Mouse (Mus musculus) limb, embryonic 12.5 days (tissue): ENCODE data around the gene 4930432K21Rik. TPM values are rescaled to one million over a fixed set of nuclear protein-coding genes. Genes with fewer than 3 reads are reported as not detected.

Experiments used
- ATAC-seq: fragments of 200-750 bp; cut with Nextera tagmentation; 2 replicates; pipeline ENCODE4 v1.8.0; 2017; ENCODE audit warnings: low read depth, moderate TSS enrichment; ENCODE audit not compliant: insufficient number of reproducible peaks, insufficient read depth, low FRiP score, low TSS enrichment
- H3K27ac ChIP-seq: fragments of 300-500 bp; sonication (generic); 2 replicates; pipeline ENCODE4 v1.5.1; 2016; ENCODE audit warnings: mild to moderate bottlenecking, moderate library complexity
- H3K27me3 ChIP-seq: fragments of 300-500 bp; sonication (generic); 2 replicates; pipeline ENCODE4 v1.6.1; 2016; ENCODE audit warnings: mild to moderate bottlenecking, moderate library complexity
- H3K36me3 ChIP-seq: fragments of 300-500 bp; sonication (generic); 2 replicates; pipeline ENCODE4 v1.6.1; 2016; ENCODE audit warnings: mild to moderate bottlenecking, moderate library complexity
- H3K4me1 ChIP-seq: fragments of 300-500 bp; sonication (generic); replicated peaks from 2 replicates; pipeline ENCODE4 v1.6.1; 2016
- H3K4me2 ChIP-seq: fragments of 300-500 bp; sonication (generic); 2 replicates; pipeline ENCODE4 v1.6.1; 2016; ENCODE audit warnings: mild to moderate bottlenecking, moderate library complexity
- H3K4me3 ChIP-seq: fragments of 300-500 bp; sonication (generic); replicated peaks from 2 replicates; pipeline ENCODE4 v1.5.1; 2016; ENCODE audit warnings: mild to moderate bottlenecking
- H3K9ac ChIP-seq: fragments of 300-500 bp; sonication (generic); replicated peaks from 2 replicates; pipeline ENCODE4 v1.6.1; 2016; ENCODE audit warnings: mild to moderate bottlenecking, moderate library complexity
- H3K9me3 ChIP-seq: fragments of 300-500 bp; sonication (generic); 2 replicates; pipeline ENCODE4 v1.6.1; 2016; ENCODE audit warnings: mild to moderate bottlenecking, moderate library complexity
- WGBS: fragments of 180-500 bp; shearing (Covaris S2); methylation state at CpG from one replicate; pipeline ENCODE4 v1.1.7; 2016; 5-methylcytosine and 5-hydroxymethylcytosine counted together
- polyA plus RNA-seq: library from polyadenylated mRNA; unstranded; fragments of >200 nt; fragmentation: Nextera tagmentation; extraction: Ambion mirVana; gene quantifications from 2 replicates; pipeline ENCODE4 v1.2.1, GENCODE M21; 2016

Gene 4930432K21Rik
- polyA plus RNA-seq, 1 experiment from 2014 or later = 1.6 TPM

GRCm38 (mm10) chr8:84122151-84122550 is 25.7 kb upstream of the 4930432K21Rik start:
- no peak for ATAC-seq
- Histone ChIP-seq H3K9me3 (0 out of 2 replicates have a peak, but pooled peaks cover 3% of the 10 kb centered on the region), H3K4me3 (no peak overlapping the region), H3K4me1 (peaks cover 6% of the 10 kb centered on the region; the same call in 1 of the 2 replicates), H3K36me3 (no peaks in the 10 kb centered on the region), H3K4me2 (no peak overlapping the region), H3K27me3 (no peaks in the 10 kb centered on the region), H3K27ac (no peak overlapping the region), H3K9ac (no peak overlapping the region)
- WGBS = 88% methylated on average over 3 of the region's 3 CpGs

- no peaks in the 10 kb centered on the region for H3K36me3 ChIP-seq
- WGBS = 68% methylated on average over 9 of the region's 9 CpGs
- no peaks in the 10 kb centered on the region; the same call in 1 of the 2 replicates for H3K27me3 ChIP-seq
- ATAC-seq = no peak
- no peak within 1 kb of the TSS for H3K4me3 ChIP-seq
- peaks cover 23% of the 10 kb centered on the region for H3K4me1 ChIP-seq
- no peak within 1 kb of the TSS for H3K9ac ChIP-seq
- no peaks in the 10 kb centered on the region for H3K9me3 ChIP-seq
- H3K27ac ChIP-seq = peak within 1 kb of the TSS; percentile 50; the same call in 1 of the 2 replicates
- no peak within 1 kb of the TSS for H3K4me2 ChIP-seq
Measured at GRCm38 (mm10) chr8:84125656-84126055, 22.2 kb upstream of the 4930432K21Rik start, which contains the start of gene Podnl1. TSS of gene Podnl1 (plus strand) at chr8:84125989.

- H3K27ac ChIP-seq = peak overlapping the region; percentile 50; the same call in 1 of the 2 replicates
- no peak overlapping the region for H3K4me3 ChIP-seq
- no peaks in the 10 kb centered on the region; the same call in 1 of the 2 replicates for H3K27me3 ChIP-seq
- 58% methylated on average over 2 of the region's 2 CpGs for WGBS
- H3K4me1 ChIP-seq = peaks cover 27% of the 10 kb centered on the region
- no peak for ATAC-seq
- peaks cover 6% of the 10 kb centered on the region for H3K36me3 ChIP-seq
- H3K9ac ChIP-seq = no peak overlapping the region
- no peak overlapping the region for H3K4me2 ChIP-seq
- H3K9me3 ChIP-seq = no peaks in the 10 kb centered on the region
Measured at GRCm38 (mm10) chr8:84126742-84127141, 21.1 kb upstream of the 4930432K21Rik start.

- no peaks in the 10 kb centered on the region for H3K9me3 ChIP-seq
- no peaks in the 10 kb centered on the region; the same call in 1 of the 2 replicates for H3K27me3 ChIP-seq
- peaks cover 27% of the 10 kb centered on the region for H3K4me1 ChIP-seq
- peak overlapping the region; percentile 21 for H3K4me2 ChIP-seq
- peak overlapping the region; percentile 50; the same call in 1 of the 2 replicates for H3K27ac ChIP-seq
- peak; percentile 53 for ATAC-seq
- peaks cover 12% of the 10 kb centered on the region for H3K36me3 ChIP-seq
- H3K4me3 ChIP-seq = no peak overlapping the region
- WGBS = 54% methylated on average over 17 of the region's 17 CpGs
- H3K9ac ChIP-seq = no peak overlapping the region
Measured at GRCm38 (mm10) chr8:84127202-84127901, 20.5 kb upstream of the 4930432K21Rik start.

- WGBS = 57% methylated on average over 8 of the region's 8 CpGs
- Histone ChIP-seq H3K4me2 (peak overlapping the region; percentile 21), H3K9ac (no peak overlapping the region), H3K27me3 (no peaks in the 10 kb centered on the region; the same call in 1 of the 2 replicates), H3K4me3 (no peak overlapping the region), H3K4me1 (peaks cover 27% of the 10 kb centered on the region), H3K27ac (no peak overlapping the region), H3K36me3 (peaks cover 21% of the 10 kb centered on the region), H3K9me3 (no peaks in the 10 kb centered on the region)
- no peak for ATAC-seq
Measured at GRCm38 (mm10) chr8:84128277-84128676, 19.5 kb upstream of the 4930432K21Rik start.

GRCm38 (mm10) chr8:84130806-84131205 is 17.0 kb upstream of the 4930432K21Rik start:
- peaks cover 47% of the 10 kb centered on the region for H3K36me3 ChIP-seq
- H3K4me1 ChIP-seq = peaks cover 27% of the 10 kb centered on the region
- WGBS = 45% methylated on average over 30 of the region's 30 CpGs
- no peak overlapping the region for H3K27ac ChIP-seq
- H3K4me2 ChIP-seq = peak overlapping the region; percentile 8; the same call in 1 of the 2 replicates
- no peak for ATAC-seq
- no peaks in the 10 kb centered on the region; the same call in 1 of the 2 replicates for H3K27me3 ChIP-seq
- H3K4me3 ChIP-seq = no peak overlapping the region
- no peak overlapping the region for H3K9ac ChIP-seq
- H3K9me3 ChIP-seq = no peaks in the 10 kb centered on the region

- WGBS = 91% methylated on average over 8 of the region's 8 CpGs
- no peak for ATAC-seq
- Histone ChIP-seq H3K9me3 (no peaks in the 10 kb centered on the region), H3K4me2 (no peak overlapping the region), H3K27ac (no peak overlapping the region), H3K27me3 (no peaks in the 10 kb centered on the region; the same call in 1 of the 2 replicates), H3K4me3 (no peak overlapping the region), H3K9ac (no peak overlapping the region), H3K36me3 (peaks cover 61% of the 10 kb centered on the region), H3K4me1 (peaks cover 20% of the 10 kb centered on the region)
Measured at GRCm38 (mm10) chr8:84132225-84132624, 15.6 kb upstream of the 4930432K21Rik start.

GRCm38 (mm10) chr8:84137848-84138247 is 10.0 kb upstream of the 4930432K21Rik start:
- 94% methylated on average over 3 of the region's 3 CpGs for WGBS
- Histone ChIP-seq H3K27ac (no peak overlapping the region), H3K4me2 (no peak overlapping the region), H3K4me3 (no peak overlapping the region), H3K36me3 (peaks cover 98% of the 10 kb centered on the region), H3K9me3 (no peaks in the 10 kb centered on the region), H3K9ac (no peak overlapping the region), H3K27me3 (no peaks in the 10 kb centered on the region), H3K4me1 (no peaks in the 10 kb centered on the region)
- no peak for ATAC-seq

- no peak overlapping the region for H3K9ac ChIP-seq
- H3K36me3 ChIP-seq = peaks cover 94% of the 10 kb centered on the region
- no peak overlapping the region for H3K4me2 ChIP-seq
Measured at GRCm38 (mm10) chr8:84140838-84141237, 7.0 kb upstream of the 4930432K21Rik start.

GRCm38 (mm10) chr8:84144636-84145245 is 3.1 kb upstream of the 4930432K21Rik start:
- H3K4me2 ChIP-seq = no peak overlapping the region
- no peak overlapping the region for H3K4me3 ChIP-seq
- WGBS = 89% methylated on average over 8 of the region's 8 CpGs
- ATAC-seq = no peak
- no peak overlapping the region for H3K27ac ChIP-seq
- peaks cover 14% of the 10 kb centered on the region; the same call in 1 of the 2 replicates for H3K4me1 ChIP-seq
- H3K9ac ChIP-seq = no peak overlapping the region
- no peaks in the 10 kb centered on the region for H3K27me3 ChIP-seq
- H3K36me3 ChIP-seq = peaks cover 58% of the 10 kb centered on the region
- H3K9me3 ChIP-seq = no peaks in the 10 kb centered on the region

More at GRCm38 (mm10) chr8:84140838-84141237, 7.0 kb upstream of the 4930432K21Rik start:
- H3K9me3 ChIP-seq = no peaks in the 10 kb centered on the region
- no peaks in the 10 kb centered on the region for H3K27me3 ChIP-seq
- H3K27ac ChIP-seq = no peak overlapping the region
- WGBS = 87% methylated on average over 4 of the region's 4 CpGs
- H3K4me3 ChIP-seq = no peak overlapping the region
- no peaks in the 10 kb centered on the region for H3K4me1 ChIP-seq
- no peak for ATAC-seq

GRCm38 (mm10) chr8:84147324-84147766 is 480 bp upstream of the 4930432K21Rik start:
- Histone ChIP-seq H3K27me3 (no peaks in the 10 kb centered on the region), H3K4me3 (peak overlapping the region; percentile 61), H3K27ac (peak overlapping the region; percentile 30; the same call in 1 of the 2 replicates), H3K36me3 (peaks cover 34% of the 10 kb centered on the region), H3K9me3 (no peaks in the 10 kb centered on the region), H3K9ac (peak overlapping the region; percentile 68), H3K4me1 (peaks cover 14% of the 10 kb centered on the region; the same call in 1 of the 2 replicates), H3K4me2 (peak overlapping the region; percentile 72)
- ATAC-seq = peak; percentile 40; the same call in 1 of the 2 replicates
- 7% methylated on average over 14 of the region's 14 CpGs for WGBS
